Mouse (Mus musculus) kidney, embryonic 14.5 days (tissue): Measurements from ENCODE around the gene Dapk3. TPM values are rescaled to one million over a fixed set of nuclear protein-coding genes. Genes with fewer than 3 reads are reported as not detected.
A peak's percentile ranks its signal among the peaks of the same experiment; 100 is the strongest.
"Not testable (repeated sequence)": the region's sequence is repeated elsewhere in the genome, so short reads cannot be mapped to it uniquely, and the experiment has no call there.

ENCODE experiments used
- ATAC-seq: fragments of 200-750 bp; cut with Nextera tagmentation; 2 replicates; pipeline ENCODE4 v1.8.0; 2017; ENCODE audit warnings: moderate number of reproducible peaks, mild to moderate bottlenecking, moderate TSS enrichment, moderate library complexity; ENCODE audit not compliant: low FRiP score, low TSS enrichment
- H3K27ac ChIP-seq: fragments of 300-500 bp; sonication (generic); 2 replicates; pipeline ENCODE4 v1.5.1; 2014; ENCODE audit warnings: low read depth, mild to moderate bottlenecking, low read length, moderate library complexity, mixed read lengths
- H3K27me3 ChIP-seq: fragments of 300-500 bp; sonication (generic); 2 replicates; pipeline ENCODE4 v1.6.1; 2014; ENCODE audit warnings: mild to moderate bottlenecking, low read length; ENCODE audit not compliant: control insufficient read depth, insufficient read depth
- H3K36me3 ChIP-seq: fragments of 300-500 bp; sonication (generic); 2 replicates; pipeline ENCODE4 v1.6.1; 2014; ENCODE audit warnings: low read length, mixed read lengths; ENCODE audit not compliant: control insufficient read depth, insufficient read depth
- H3K4me1 ChIP-seq: fragments of 300-500 bp; sonication (generic); 2 replicates; pipeline ENCODE4 v1.6.1; 2014; ENCODE audit warnings: low read length, mixed read lengths; ENCODE audit not compliant: control insufficient read depth, insufficient read depth
- H3K4me2 ChIP-seq: fragments of 300-500 bp; sonication (generic); replicated peaks from 2 replicates; pipeline ENCODE4 v1.6.1; 2014; ENCODE audit warnings: low read depth, mild to moderate bottlenecking, low read length
- H3K4me3 ChIP-seq: fragments of 300-500 bp; sonication (generic); 2 replicates; pipeline ENCODE4 v1.5.1; 2014; ENCODE audit warnings: mild to moderate bottlenecking, low read length
- H3K9ac ChIP-seq: fragments of 300-500 bp; sonication (generic); 2 replicates; pipeline ENCODE4 v1.6.1; 2014; ENCODE audit warnings: low read depth, mild to moderate bottlenecking, low read length, moderate library complexity
- H3K9me3 ChIP-seq: fragments of 300-500 bp; sonication (generic); 2 replicates; pipeline ENCODE4 v1.6.1; 2016; ENCODE audit warnings: low read length; ENCODE audit not compliant: control insufficient read depth
- WGBS: fragments of 180-500 bp; shearing (Covaris S2); extraction: QIAGEN DNeasy Blood & Tissue Kit; methylation state at CpG from one replicate; pipeline ENCODE4 v1.1.7; 2014; 5-methylcytosine and 5-hydroxymethylcytosine counted together
- polyA plus RNA-seq: library from polyadenylated mRNA; unstranded; fragments of >200 nt; fragmentation: Nextera tagmentation; extraction: Ambion mirVana; gene quantifications from 2 replicates; pipeline ENCODE4 v1.2.1, GENCODE M21; 2014

The Dapk3 gene
- polyA plus RNA-seq, 1 experiment from 2014 or later = 45.7 TPM

GRCm38 (mm10) chr10:81217267-81217666 lies 34.5 kb downstream of the Dapk3 start:
- not testable (repeated sequence) for H3K27me3 ChIP-seq, H3K4me3 ChIP-seq, H3K36me3 ChIP-seq, H3K27ac ChIP-seq, H3K9ac ChIP-seq, H3K9me3 ChIP-seq, ATAC-seq, H3K4me2 ChIP-seq, H3K4me1 ChIP-seq
- WGBS = 18% methylated on average over 1 of the region's 1 CpGs

- Histone ChIP-seq H3K4me2 (no peak overlapping the region), H3K27me3 (no peaks in the 10 kb centered on the region), H3K9ac (no peak overlapping the region), H3K4me1 (no peaks in the 10 kb centered on the region), H3K27ac (no peak overlapping the region), H3K9me3 (no peaks in the 10 kb centered on the region), H3K4me3 (no peak overlapping the region), H3K36me3 (no peaks in the 10 kb centered on the region)
- 34% methylated on average over 7 of the region's 7 CpGs for WGBS
- peak; percentile 51; the same call in 1 of the 2 replicates for ATAC-seq
Measured at GRCm38 (mm10) chr10:81217964-81218363, 35.2 kb downstream of the Dapk3 start.

GRCm38 (mm10) chr10:81221402-81222015 lies 38.7 kb downstream of the Dapk3 start:
- Histone ChIP-seq H3K4me1 (no peaks in the 10 kb centered on the region), H3K36me3 (no peaks in the 10 kb centered on the region), H3K4me2 (no peak overlapping the region), H3K27me3 (no peaks in the 10 kb centered on the region), H3K9ac (no peak overlapping the region), H3K27ac (no peak overlapping the region), H3K4me3 (no peak overlapping the region), H3K9me3 (no peaks in the 10 kb centered on the region)
- no peak for ATAC-seq
- WGBS = 84% methylated on average over 5 of the region's 5 CpGs

GRCm38 (mm10) chr10:81223731-81224130 lies 40.9 kb downstream of the Dapk3 start:
- H3K27me3 ChIP-seq, H3K36me3 ChIP-seq, H3K4me3 ChIP-seq, H3K9me3 ChIP-seq, H3K4me1 ChIP-seq, H3K4me2 ChIP-seq, H3K27ac ChIP-seq, H3K9ac ChIP-seq, ATAC-seq: not testable (repeated sequence)
- WGBS = 44% methylated on average over 2 of the region's 2 CpGs

GRCm38 (mm10) chr10:81229735-81230437 lies 47.1 kb downstream of the Dapk3 start:
- Histone ChIP-seq H3K4me1 (peaks cover 8% of the 10 kb centered on the region), H3K4me3 (peak overlapping the region; percentile 12; the same call in 1 of the 2 replicates), H3K9ac (no peak overlapping the region), H3K27me3 (peaks cover 30% of the 10 kb centered on the region), H3K27ac (no peak overlapping the region), H3K4me2 (no peak overlapping the region; the same call in 1 of the 2 replicates), H3K9me3 (no peaks in the 10 kb centered on the region), H3K36me3 (no peaks in the 10 kb centered on the region)
- ATAC-seq = no peak
- WGBS = 14% methylated on average over 20 of the region's 20 CpGs

- no peaks in the 10 kb centered on the region for H3K36me3 ChIP-seq
- H3K9me3 ChIP-seq = no peaks in the 10 kb centered on the region
- H3K27ac ChIP-seq = no peak within 1 kb of the TSS
- ATAC-seq = no peak
- 10% methylated on average over 27 of the region's 27 CpGs for WGBS
- peak within 1 kb of the TSS; percentile 22 for H3K4me2 ChIP-seq
- peaks cover 8% of the 10 kb centered on the region for H3K4me1 ChIP-seq
- H3K4me3 ChIP-seq = peak within 1 kb of the TSS; percentile 12; the same call in 1 of the 2 replicates
- peaks cover 30% of the 10 kb centered on the region for H3K27me3 ChIP-seq
- H3K9ac ChIP-seq = no peak within 1 kb of the TSS
Measured at GRCm38 (mm10) chr10:81230438-81231332, 47.9 kb downstream of the Dapk3 start, which contains the start of gene Atcay. Atcay (minus strand) TSS chr10:81230833.

- WGBS = 49% methylated on average over 7 of the region's 7 CpGs
Measured at GRCm38 (mm10) chr10:81231436-81231835, 48.6 kb downstream of the Dapk3 start.

GRCm38 (mm10) chr10:81232580-81233225 lies 49.9 kb downstream of the Dapk3 start, which contains the start of gene Zfr2:
Zfr2 (plus strand) TSS chr10:81233155.
- Histone ChIP-seq H3K4me3 (peak within 1 kb of the TSS; percentile 69), H3K4me1 (peaks cover 8% of the 10 kb centered on the region), H3K27me3 (peaks cover 30% of the 10 kb centered on the region), H3K9ac (peak within 1 kb of the TSS; percentile 71), H3K27ac (no peak within 1 kb of the TSS), H3K9me3 (no peaks in the 10 kb centered on the region), H3K36me3 (no peaks in the 10 kb centered on the region), H3K4me2 (peak within 1 kb of the TSS; percentile 48)
- 8% methylated on average over 27 of the region's 29 CpGs for WGBS
- peak; percentile 84 for ATAC-seq

More at GRCm38 (mm10) chr10:81231436-81231835, 48.6 kb downstream of the Dapk3 start:
- H3K4me1 ChIP-seq = peaks cover 8% of the 10 kb centered on the region
- H3K9ac ChIP-seq = no peak overlapping the region
- H3K4me2 ChIP-seq = no peak overlapping the region
- peaks cover 30% of the 10 kb centered on the region for H3K27me3 ChIP-seq
- no peaks in the 10 kb centered on the region for H3K9me3 ChIP-seq
- no peak overlapping the region for H3K27ac ChIP-seq
- H3K36me3 ChIP-seq = no peaks in the 10 kb centered on the region
- peak overlapping the region; percentile 9; the same call in 1 of the 2 replicates for H3K4me3 ChIP-seq
- no peak for ATAC-seq
